Mouse (Mus musculus): ENCODE measurements around the gene Mnat1. TPM values are rescaled to one million over a fixed set of nuclear protein-coding genes. Genes with fewer than 3 reads are reported as not detected.
A peak's percentile ranks its signal among the peaks of the same experiment; 100 is the strongest.

The Mnat1 gene
- polyA plus RNA-seq, 1 experiment from 2014 or later, result 17.3 TPM

- no peaks in the 10 kb centered on the region for H3K4me1 ChIP-seq (replicated peaks; ENCODE audit: control insufficient read depth, insufficient read depth, low read length)
- H3K4me2 ChIP-seq (ENCODE audit: low read length), result no peak overlapping the region
- H3K27ac ChIP-seq (ENCODE audit: low read length), result no peak overlapping the region
- ATAC-seq, result no peak
- no peaks in the 10 kb centered on the region for H3K27me3 ChIP-seq (replicated peaks; ENCODE audit: control insufficient read depth, insufficient read depth, low read length)
- H3K4me3 ChIP-seq (replicated peaks; ENCODE audit: low read length), result no peak overlapping the region
- no peaks in the 10 kb centered on the region for H3K9me3 ChIP-seq (ENCODE audit: control insufficient read depth, low read length)
- peaks cover 6% of the 10 kb centered on the region for H3K36me3 ChIP-seq (ENCODE audit: control insufficient read depth, insufficient read depth)
- no peak overlapping the region for H3K9ac ChIP-seq (replicated peaks; ENCODE audit: low read depth, low read length)
- 88% methylated on average over 5 of the region's 5 CpGs for WGBS
These were observed 92.3 kb downstream of the Mnat1 start for GRCm38 (mm10) chr12:73215773-73216172.

- 91% methylated on average over 5 of the region's 5 CpGs for WGBS
- no peak overlapping the region for H3K27ac ChIP-seq (ENCODE audit: low read length)
- no peaks in the 10 kb centered on the region for H3K27me3 ChIP-seq (replicated peaks; ENCODE audit: control insufficient read depth, insufficient read depth, low read length)
- no peak for ATAC-seq
- H3K9ac ChIP-seq (replicated peaks; ENCODE audit: low read depth, low read length), result no peak overlapping the region
- H3K36me3 ChIP-seq (ENCODE audit: control insufficient read depth, insufficient read depth), result peaks cover 6% of the 10 kb centered on the region
- H3K4me3 ChIP-seq (replicated peaks; ENCODE audit: low read length), result no peak overlapping the region
- no peaks in the 10 kb centered on the region for H3K4me1 ChIP-seq (replicated peaks; ENCODE audit: control insufficient read depth, insufficient read depth, low read length)
- H3K9me3 ChIP-seq (ENCODE audit: control insufficient read depth, low read length), result no peaks in the 10 kb centered on the region
- H3K4me2 ChIP-seq (ENCODE audit: low read length), result no peak overlapping the region
These were observed 95.1 kb downstream of the Mnat1 start for GRCm38 (mm10) chr12:73218632-73219031.

- Histone ChIP-seq H3K4me1 (replicated peaks; ENCODE audit: control insufficient read depth, insufficient read depth, low read length) (no peaks in the 10 kb centered on the region), H3K27ac (ENCODE audit: low read length) (no peak overlapping the region), H3K4me3 (replicated peaks; ENCODE audit: low read length) (no peak overlapping the region), H3K9me3 (ENCODE audit: control insufficient read depth, low read length) (no peaks in the 10 kb centered on the region), H3K4me2 (ENCODE audit: low read length) (no peak overlapping the region), H3K9ac (replicated peaks; ENCODE audit: low read depth, low read length) (no peak overlapping the region), H3K27me3 (replicated peaks; ENCODE audit: control insufficient read depth, insufficient read depth, low read length) (no peaks in the 10 kb centered on the region), H3K36me3 (ENCODE audit: control insufficient read depth, insufficient read depth) (peaks cover 6% of the 10 kb centered on the region)
- 96% methylated on average over 3 of the region's 3 CpGs for WGBS
- ATAC-seq, result no peak
These were observed 97.7 kb downstream of the Mnat1 start for GRCm38 (mm10) chr12:73221235-73221634.

GRCm38 (mm10) chr12:73223872-73224271 lies 100.4 kb downstream of the Mnat1 start:
- H3K9me3 ChIP-seq (ENCODE audit: control insufficient read depth, low read length), result no peaks in the 10 kb centered on the region
- 63% methylated on average over 6 of the region's 6 CpGs for WGBS

GRCm38 (mm10) chr12:73228427-73228826 lies 104.9 kb downstream of the Mnat1 start:
- Histone ChIP-seq H3K4me1 (replicated peaks; ENCODE audit: control insufficient read depth, insufficient read depth, low read length) (no peaks in the 10 kb centered on the region; the same call in 1 of the 2 replicates), H3K4me2 (ENCODE audit: low read length) (no peak overlapping the region), H3K9me3 (ENCODE audit: control insufficient read depth, low read length) (no peaks in the 10 kb centered on the region), H3K27me3 (replicated peaks; ENCODE audit: control insufficient read depth, insufficient read depth, low read length) (no peaks in the 10 kb centered on the region), H3K36me3 (ENCODE audit: control insufficient read depth, insufficient read depth) (no peaks in the 10 kb centered on the region), H3K4me3 (replicated peaks; ENCODE audit: low read length) (no peak overlapping the region), H3K9ac (replicated peaks; ENCODE audit: low read depth, low read length) (no peak overlapping the region), H3K27ac (ENCODE audit: low read length) (no peak overlapping the region)
- no peak for ATAC-seq
- WGBS, result 91% methylated on average over 3 of the region's 3 CpGs

More at GRCm38 (mm10) chr12:73223872-73224271, 100.4 kb downstream of the Mnat1 start:
- no peak overlapping the region for H3K4me2 ChIP-seq (ENCODE audit: low read length)
- ATAC-seq, result no peak
- H3K27me3 ChIP-seq (replicated peaks; ENCODE audit: control insufficient read depth, insufficient read depth, low read length), result no peaks in the 10 kb centered on the region
- peaks cover 5% of the 10 kb centered on the region for H3K36me3 ChIP-seq (ENCODE audit: control insufficient read depth, insufficient read depth)
- no peak overlapping the region for H3K4me3 ChIP-seq (replicated peaks; ENCODE audit: low read length)
- no peaks in the 10 kb centered on the region for H3K4me1 ChIP-seq (replicated peaks; ENCODE audit: control insufficient read depth, insufficient read depth, low read length)
- no peak overlapping the region for H3K9ac ChIP-seq (replicated peaks; ENCODE audit: low read depth, low read length)
- no peak overlapping the region for H3K27ac ChIP-seq (ENCODE audit: low read length)

DNA sequence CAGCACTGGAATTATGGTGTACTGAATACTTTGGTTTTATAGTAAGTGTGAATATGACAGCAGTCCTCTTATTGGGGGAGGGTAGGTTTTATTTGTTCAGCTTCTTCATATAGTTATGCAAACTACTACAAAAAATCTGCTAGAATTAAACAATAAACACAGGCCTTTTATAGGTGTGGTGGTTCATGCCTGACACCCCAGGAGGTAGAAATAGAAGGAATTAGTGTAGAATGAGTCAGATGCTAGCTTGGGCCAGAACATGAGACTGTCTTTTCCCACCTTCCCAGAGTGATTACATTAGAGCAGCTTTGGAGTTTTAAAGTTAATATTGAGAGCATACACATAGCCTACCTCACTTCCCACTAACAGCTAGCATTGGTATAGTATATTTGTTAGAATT lies 106.7 kb downstream of the Mnat1 start:
- Histone ChIP-seq H3K27me3 (replicated peaks; ENCODE audit: control insufficient read depth, insufficient read depth, low read length) (no peaks in the 10 kb centered on the region), H3K27ac (ENCODE audit: low read length) (no peak overlapping the region), H3K9ac (replicated peaks; ENCODE audit: low read depth, low read length) (no peak overlapping the region), H3K4me1 (replicated peaks; ENCODE audit: control insufficient read depth, insufficient read depth, low read length) (no peaks in the 10 kb centered on the region; the same call in 1 of the 2 replicates), H3K36me3 (ENCODE audit: control insufficient read depth, insufficient read depth) (no peaks in the 10 kb centered on the region), H3K4me2 (ENCODE audit: low read length) (no peak overlapping the region), H3K4me3 (replicated peaks; ENCODE audit: low read length) (no peak overlapping the region), H3K9me3 (ENCODE audit: control insufficient read depth, low read length) (no peaks in the 10 kb centered on the region)
- ATAC-seq, result no peak

DNA sequence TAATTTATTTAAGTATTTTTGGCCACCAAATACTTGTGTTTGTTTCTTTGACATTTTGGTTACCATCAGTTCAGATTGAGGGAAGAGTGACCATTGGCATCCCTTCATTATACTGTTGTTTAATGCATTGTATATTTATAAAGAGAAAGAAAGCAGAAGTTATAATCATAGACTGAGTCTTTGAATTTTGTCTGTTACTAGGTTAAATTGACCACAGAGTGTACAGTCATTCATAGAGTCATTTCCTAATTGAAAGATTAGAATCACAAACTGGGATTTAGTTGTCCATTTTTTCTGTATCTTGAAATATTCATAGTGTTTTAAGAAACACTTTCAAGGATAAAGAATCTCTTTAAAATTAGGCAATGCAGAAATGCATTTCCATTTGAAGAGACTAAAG lies 108.0 kb downstream of the Mnat1 start:
- Histone ChIP-seq H3K27me3 (replicated peaks; ENCODE audit: control insufficient read depth, insufficient read depth, low read length) (no peaks in the 10 kb centered on the region), H3K9me3 (ENCODE audit: control insufficient read depth, low read length) (no peaks in the 10 kb centered on the region), H3K36me3 (ENCODE audit: control insufficient read depth, insufficient read depth) (no peaks in the 10 kb centered on the region), H3K4me1 (replicated peaks; ENCODE audit: control insufficient read depth, insufficient read depth, low read length) (no peaks in the 10 kb centered on the region; the same call in 1 of the 2 replicates), H3K4me2 (ENCODE audit: low read length) (no peak overlapping the region), H3K4me3 (replicated peaks; ENCODE audit: low read length) (no peak overlapping the region), H3K9ac (replicated peaks; ENCODE audit: low read depth, low read length) (no peak overlapping the region), H3K27ac (ENCODE audit: low read length) (no peak overlapping the region)
- ATAC-seq, result no peak

- Histone ChIP-seq H3K27me3 (replicated peaks; ENCODE audit: control insufficient read depth, insufficient read depth, low read length) (no peaks in the 10 kb centered on the region), H3K9me3 (ENCODE audit: control insufficient read depth, low read length) (no peaks in the 10 kb centered on the region), H3K4me2 (ENCODE audit: low read length) (no peak overlapping the region), H3K27ac (ENCODE audit: low read length) (no peak overlapping the region), H3K9ac (replicated peaks; ENCODE audit: low read depth, low read length) (no peak overlapping the region), H3K4me3 (replicated peaks; ENCODE audit: low read length) (no peak overlapping the region), H3K4me1 (replicated peaks; ENCODE audit: control insufficient read depth, insufficient read depth, low read length) (no peaks in the 10 kb centered on the region; the same call in 1 of the 2 replicates), H3K36me3 (ENCODE audit: control insufficient read depth, insufficient read depth) (no peaks in the 10 kb centered on the region)
- 90% methylated on average over 2 of the region's 2 CpGs for WGBS
- no peak for ATAC-seq
These were observed 109.1 kb downstream of the Mnat1 start for GRCm38 (mm10) chr12:73232586-73232985.

DNA sequence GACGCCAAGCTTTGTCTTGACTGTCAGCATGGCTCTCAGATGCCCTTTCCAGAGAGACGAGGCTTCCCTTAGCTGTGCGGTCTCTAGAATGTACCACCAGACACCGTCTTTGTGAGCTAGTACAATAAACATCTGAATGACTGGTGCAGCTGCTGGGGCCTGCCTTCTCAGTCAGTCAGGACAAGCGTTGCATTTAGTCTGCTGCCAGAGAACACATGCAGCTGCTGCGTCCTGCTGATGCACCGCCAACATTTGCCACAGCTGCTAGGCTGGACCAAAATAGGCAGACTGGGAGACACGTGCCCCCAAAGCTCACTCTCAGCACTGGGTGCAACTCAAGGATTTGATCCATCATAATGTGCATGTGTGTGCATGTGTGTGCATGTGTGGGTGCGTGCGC lies 118.4 kb downstream of the Mnat1 start:
- ATAC-seq, result peak; percentile 96
- Histone ChIP-seq H3K27ac (ENCODE audit: low read length) (peak overlapping the region; percentile 63), H3K4me1 (replicated peaks; ENCODE audit: control insufficient read depth, insufficient read depth, low read length) (peaks cover 3% of the 10 kb centered on the region; the same call in 1 of the 2 replicates), H3K27me3 (replicated peaks; ENCODE audit: control insufficient read depth, insufficient read depth, low read length) (no peaks in the 10 kb centered on the region), H3K4me3 (replicated peaks; ENCODE audit: low read length) (no peak overlapping the region), H3K9me3 (ENCODE audit: control insufficient read depth, low read length) (no peaks in the 10 kb centered on the region), H3K36me3 (ENCODE audit: control insufficient read depth, insufficient read depth) (no peaks in the 10 kb centered on the region), H3K9ac (replicated peaks; ENCODE audit: low read depth, low read length) (no peak overlapping the region), H3K4me2 (ENCODE audit: low read length) (no peak overlapping the region)
- WGBS, result 53% methylated on average over 10 of the region's 10 CpGs

DNA sequence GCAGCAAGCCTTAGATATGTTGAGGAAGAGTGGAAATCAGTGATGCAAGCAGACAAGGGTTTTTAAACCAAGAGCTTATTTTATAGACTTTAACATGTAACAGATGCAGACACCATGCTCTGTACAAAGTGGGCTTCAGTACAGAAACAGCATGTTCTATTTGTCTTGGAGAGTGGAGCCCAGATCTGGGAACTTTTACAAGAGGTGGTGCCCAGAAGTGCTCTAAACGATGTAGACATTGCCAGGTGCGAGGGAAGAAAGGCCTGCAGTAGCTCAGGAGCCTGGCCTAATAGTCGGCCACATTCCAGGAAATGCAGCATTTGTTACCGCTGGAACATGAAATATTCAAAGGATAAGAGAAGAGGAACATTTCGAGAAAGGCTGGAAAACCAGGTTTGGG lies 122.2 kb downstream of the Mnat1 start:
- no peaks in the 10 kb centered on the region for H3K27me3 ChIP-seq (replicated peaks; ENCODE audit: control insufficient read depth, insufficient read depth, low read length)

More for the DNA sequence above, 122.2 kb downstream of the Mnat1 start:
- no peak for ATAC-seq
- H3K9me3 ChIP-seq (ENCODE audit: control insufficient read depth, low read length), result no peaks in the 10 kb centered on the region
- no peak overlapping the region for H3K4me3 ChIP-seq (replicated peaks; ENCODE audit: low read length)
- H3K36me3 ChIP-seq (ENCODE audit: control insufficient read depth, insufficient read depth), result no peaks in the 10 kb centered on the region
- no peak overlapping the region for H3K27ac ChIP-seq (ENCODE audit: low read length)
- peaks cover 3% of the 10 kb centered on the region; the same call in 1 of the 2 replicates for H3K4me1 ChIP-seq (replicated peaks; ENCODE audit: control insufficient read depth, insufficient read depth, low read length)
- no peak overlapping the region for H3K4me2 ChIP-seq (ENCODE audit: low read length)
- H3K9ac ChIP-seq (replicated peaks; ENCODE audit: low read depth, low read length), result no peak overlapping the region
- 79% methylated on average over 5 of the region's 5 CpGs for WGBS
